Mouse (Mus musculus) thymus, postnatal 4 days (tissue): ENCODE data around the gene Ddrgk1.

Source experiments
- DNase-seq: peaks from one replicate; pipeline ENCODE4 v3.0.0; 2021

Gene Ddrgk1

DNA sequence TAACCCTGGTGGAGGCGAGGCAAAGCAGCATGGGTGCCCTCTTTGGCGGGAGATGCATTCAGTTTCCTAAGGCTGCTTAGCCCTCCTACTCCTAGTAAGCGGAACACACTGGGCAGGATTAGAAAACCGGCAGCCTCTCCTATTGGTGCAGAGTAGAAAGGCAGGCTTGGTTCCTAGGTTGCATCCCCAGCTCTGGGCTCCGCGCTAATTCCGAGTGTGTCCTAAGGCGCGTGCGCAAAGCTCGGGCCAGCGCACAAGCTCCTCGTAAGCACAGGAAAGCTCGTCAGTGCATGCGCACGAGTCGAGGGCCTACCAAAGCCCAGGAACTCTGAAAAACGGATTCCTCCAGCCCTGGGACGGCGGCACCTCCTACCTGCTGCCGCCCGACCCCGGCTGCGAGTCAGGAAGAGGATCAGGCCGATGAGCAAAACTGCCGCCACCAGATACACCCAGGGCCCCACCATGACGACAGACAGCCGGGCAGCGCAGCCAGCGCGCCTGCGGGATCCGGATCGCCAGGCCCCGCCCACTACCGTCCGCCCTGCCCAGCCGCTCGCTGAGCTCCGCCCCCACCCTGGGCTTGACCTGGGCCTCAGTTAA lies at the start of gene Ddrgk1:
TSS of gene Ddrgk1 (minus strand) at position 558 of the 600 bp plus-strand sequence.
- peak; percentile 90 for DNase-seq

- no peak for DNase-seq
These were observed 42.6 kb upstream of the Ddrgk1 start for GRCm38 (mm10) chr2:130707057-130707456.

DNA sequence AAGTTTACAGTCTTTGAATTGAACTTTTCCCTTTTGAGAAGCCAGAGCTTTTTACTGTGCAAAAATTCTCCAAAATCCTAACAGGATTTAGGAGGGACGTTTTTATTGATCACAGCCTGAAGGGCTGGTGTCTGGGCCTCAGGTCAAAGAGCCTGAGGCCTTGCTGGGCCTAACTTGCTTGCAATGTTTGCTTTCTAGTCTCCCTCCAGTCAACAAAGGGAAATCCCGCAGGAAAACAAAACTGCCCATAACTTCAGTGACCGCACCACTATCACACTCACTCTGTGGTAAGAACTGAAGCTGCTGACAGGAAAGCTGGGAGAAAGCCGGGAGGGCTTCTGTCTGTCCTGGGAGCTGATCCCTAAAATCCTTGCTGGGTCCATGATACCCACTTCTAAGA lies 42.1 kb upstream of the Ddrgk1 start:
- no peak for DNase-seq

DNA sequence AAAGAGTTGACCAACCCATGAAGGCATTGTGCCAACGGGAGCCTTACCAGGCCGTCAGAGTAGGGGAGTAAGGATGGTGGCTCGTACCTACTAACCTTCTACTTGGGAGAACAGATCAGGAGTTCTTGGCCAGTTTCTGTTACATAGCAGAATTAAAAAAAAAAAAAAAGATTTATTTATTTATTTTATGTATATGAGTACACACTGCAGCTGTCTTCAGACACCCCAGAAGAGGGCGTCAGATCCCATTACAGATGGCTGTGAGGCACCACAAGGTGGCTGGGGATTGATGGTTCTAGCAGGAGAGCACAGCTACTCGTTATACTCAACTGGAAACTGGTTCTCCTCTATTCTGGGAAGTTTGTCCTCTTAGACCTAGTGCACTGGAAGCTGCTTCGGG lies 40.7 kb upstream of the Ddrgk1 start:
- DNase-seq: no peak

GRCm38 (mm10) chr2:130704040-130705001 lies 39.9 kb upstream of the Ddrgk1 start:
- DNase-seq: no peak

- no peak for DNase-seq
These were observed 33.4 kb upstream of the Ddrgk1 start for GRCm38 (mm10) chr2:130697821-130698266.

DNA sequence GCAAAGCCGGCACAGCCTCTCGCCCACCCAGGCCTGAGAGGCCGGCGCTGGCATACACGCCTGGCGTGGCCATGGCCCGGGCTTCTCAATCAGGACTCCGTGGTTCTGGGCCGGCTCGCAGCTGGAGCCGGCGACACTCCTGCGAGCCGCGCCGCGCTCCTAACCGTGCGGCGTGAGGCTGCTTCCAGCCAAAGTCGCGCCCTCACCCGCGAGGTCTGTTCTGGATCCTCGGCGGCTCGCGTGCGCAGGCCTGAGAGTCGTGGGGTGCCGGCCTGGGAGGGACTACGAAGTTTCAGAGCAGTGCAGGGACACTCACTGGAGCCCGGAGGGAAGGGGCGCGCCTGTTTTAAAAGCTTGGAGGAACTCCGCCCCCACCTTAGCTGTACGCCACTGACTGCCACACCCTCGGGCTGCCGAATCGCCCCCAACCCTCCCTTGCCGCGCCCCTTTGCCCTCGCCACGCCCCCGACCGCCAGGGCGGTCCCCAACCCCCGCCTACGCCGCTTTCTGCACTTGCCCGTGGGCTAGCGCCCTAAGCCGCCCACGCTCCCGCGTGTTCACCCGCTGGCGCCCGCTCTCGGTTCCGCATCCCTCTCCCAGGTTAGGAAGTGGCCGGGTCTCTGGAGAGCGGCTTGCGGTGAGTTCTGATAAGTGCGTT lies 32.8 kb upstream of the Ddrgk1 start, which contains the start of gene Slc4a11:
TSS of gene Slc4a11 (minus strand) at position 367 of the 658 bp plus-strand sequence.
- peak; percentile 86 for DNase-seq

- DNase-seq: peak; percentile 38
These were observed 32.3 kb upstream of the Ddrgk1 start for GRCm38 (mm10) chr2:130696700-130697152.

- no peak for DNase-seq
These were observed 29.1 kb upstream of the Ddrgk1 start for GRCm38 (mm10) chr2:130693563-130693962.

DNA sequence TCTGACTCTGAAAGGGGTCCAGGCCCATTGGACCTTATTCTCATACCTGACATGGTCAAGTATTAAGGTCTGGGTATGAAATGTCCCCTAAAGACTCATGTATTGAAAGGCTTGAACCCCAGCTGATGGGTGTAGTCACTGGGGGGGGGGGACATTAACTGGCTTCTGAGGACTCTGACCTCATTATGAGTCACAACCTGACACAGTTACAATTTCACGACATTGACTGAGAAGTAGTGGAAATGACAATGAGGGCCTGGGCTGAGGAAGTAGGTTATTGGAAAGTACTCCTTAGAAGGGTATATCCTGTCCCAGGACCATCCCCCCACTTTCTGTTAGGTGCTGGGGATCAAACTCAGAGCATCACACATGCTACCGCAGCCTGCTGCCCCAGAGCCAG lies 24.6 kb upstream of the Ddrgk1 start:
- DNase-seq: no peak

DNA sequence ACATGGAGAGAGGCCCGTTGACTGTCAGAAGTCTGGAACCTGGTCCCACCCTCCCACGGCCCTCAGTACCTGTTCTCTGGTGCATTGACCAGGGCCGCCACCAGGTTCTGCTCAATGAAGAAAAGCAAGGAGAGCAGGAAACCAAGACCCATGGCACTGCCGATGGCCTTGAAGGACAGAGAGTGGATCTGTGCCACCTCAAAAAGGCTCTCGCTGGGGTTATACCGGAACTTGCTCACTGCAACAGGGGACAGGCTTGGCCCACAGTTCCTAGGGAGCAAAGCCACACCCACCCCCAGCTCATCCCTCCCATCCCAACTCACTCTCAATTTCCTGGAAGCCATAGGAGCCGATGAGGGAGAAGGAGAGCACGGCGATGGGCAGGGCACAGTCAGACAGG lies 21.0 kb upstream of the Ddrgk1 start:
- no peak for DNase-seq

DNA sequence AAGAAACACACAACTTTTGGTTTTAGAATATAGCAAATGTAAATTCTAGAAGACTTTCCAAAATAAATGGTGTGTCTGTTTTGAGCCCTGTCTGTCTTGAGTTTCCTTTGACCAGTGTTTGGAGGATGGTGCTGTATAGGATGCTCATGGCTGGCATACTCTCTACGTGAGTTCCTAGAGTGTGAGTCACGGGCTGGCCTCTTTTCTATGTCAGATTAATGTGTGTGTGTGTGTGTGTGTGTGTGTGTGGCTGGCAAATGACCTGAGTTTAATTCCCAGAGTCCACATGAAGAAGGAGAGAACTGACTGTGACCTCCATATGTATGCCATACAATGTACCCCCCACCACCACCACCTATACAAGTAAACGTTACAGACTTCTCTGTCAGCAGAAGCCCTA lies 17.1 kb upstream of the Ddrgk1 start:
- no peak for DNase-seq

DNA sequence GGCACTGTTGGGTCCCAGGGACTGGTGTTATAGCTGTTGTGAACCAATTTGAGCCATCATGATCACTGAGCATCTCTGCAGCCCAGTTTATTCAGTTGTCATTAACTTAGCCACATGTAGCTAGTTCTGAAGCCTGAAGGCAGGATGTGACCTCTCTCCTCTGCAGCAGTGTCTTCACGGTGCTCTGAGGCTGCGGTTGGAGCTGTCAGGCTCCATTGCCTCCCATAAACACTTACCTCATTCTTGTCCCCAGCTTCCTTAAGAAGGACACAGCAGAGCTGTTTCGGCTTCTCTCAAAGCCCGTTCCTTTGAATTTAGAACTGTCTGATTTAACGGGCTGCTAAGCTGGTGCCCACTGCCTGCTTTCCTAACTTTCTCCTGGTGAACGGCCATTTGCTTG lies 15.4 kb upstream of the Ddrgk1 start:
- no peak for DNase-seq

- DNase-seq: no peak
These were observed 14.7 kb upstream of the Ddrgk1 start for GRCm38 (mm10) chr2:130679154-130679553.

DNA sequence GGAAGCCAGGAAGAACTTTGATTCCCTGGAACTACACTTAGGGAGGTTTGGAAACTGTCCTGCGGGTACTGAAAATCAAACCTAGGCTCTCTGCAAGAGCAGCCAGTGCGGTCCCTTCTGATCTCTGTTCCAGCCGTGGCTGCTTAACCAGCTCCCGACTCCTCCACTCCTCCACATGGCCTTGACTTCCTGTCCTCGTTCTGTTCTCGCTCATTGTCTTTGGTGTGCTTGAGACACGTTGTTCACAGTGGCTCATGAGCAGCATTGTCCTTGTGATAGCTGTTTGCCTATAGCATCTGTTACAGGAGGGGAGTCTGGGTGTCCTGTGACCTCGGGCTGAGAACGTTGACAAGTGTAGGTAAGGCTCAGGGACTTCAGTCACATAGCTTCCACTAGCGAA lies 12.8 kb upstream of the Ddrgk1 start:
- DNase-seq: no peak

DNA sequence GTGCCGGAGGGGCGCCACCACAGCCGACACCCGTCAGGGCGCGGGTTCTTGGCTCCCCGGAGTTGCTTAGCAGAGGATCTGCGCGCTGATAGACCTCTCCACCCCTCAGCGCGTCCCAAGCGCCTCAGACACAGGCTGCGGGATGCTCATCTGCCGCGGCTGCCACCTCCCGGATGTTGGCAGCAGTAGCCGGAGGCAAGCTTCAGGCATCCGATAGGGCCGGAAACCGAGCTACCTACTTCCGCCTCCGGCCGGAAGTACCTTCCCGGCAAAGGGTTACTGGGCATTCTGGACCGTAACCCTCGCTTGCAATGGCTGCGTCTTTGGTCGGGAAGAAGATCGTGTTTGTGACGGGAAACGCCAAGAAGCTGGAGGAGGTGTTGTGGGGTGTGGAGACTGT lies 3.1 kb upstream of the Ddrgk1 start, which contains the start of gene Itpa:
TSS of gene Itpa (plus strand) at position 52 of the 400 bp plus-strand sequence.
- DNase-seq: peak; percentile 88

DNA sequence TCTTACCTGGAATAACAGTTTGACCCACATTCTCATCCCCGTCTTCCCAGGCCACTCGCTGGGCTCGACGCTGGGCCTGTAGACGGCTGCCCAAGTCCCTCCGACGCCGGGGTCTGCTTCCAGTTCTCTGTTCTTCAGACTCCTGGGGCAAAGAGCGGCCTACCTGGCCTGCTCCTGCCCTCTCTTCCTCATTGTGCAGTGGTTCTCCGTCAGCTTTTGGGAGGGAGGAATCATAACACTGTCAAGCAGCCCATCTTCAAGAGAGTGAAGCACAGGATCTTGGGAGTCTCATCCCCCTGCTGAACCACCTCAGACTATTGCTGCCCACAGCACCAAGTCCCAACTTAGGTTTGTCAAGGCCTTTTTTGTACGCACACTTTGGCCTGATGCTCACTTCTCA lies 1.1 kb downstream of the Ddrgk1 start:
- no peak for DNase-seq

GRCm38 (mm10) chr2:130658530-130658929 lies 5.9 kb downstream of the Ddrgk1 start:
- no peak for DNase-seq

DNA sequence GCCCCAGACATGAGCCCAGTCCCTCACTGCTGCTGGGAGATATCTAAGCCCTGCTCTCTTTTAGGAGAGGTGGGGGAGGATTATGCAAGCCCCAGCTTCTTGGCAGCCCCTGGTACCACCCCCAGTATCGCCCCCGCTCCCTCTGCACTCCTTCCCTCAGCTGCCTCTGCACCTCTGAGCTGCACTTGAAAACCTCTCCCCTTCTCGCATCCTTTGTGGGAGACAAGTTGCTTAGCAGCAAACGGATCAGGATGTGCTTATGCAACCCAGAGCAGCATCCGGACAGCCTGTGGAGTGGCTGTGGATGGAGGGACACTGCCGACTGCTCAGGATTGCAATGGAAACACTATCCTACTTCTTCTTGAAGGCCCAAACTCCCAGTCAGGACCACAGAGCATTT lies 6.9 kb downstream of the Ddrgk1 start:
- no peak for DNase-seq

DNA sequence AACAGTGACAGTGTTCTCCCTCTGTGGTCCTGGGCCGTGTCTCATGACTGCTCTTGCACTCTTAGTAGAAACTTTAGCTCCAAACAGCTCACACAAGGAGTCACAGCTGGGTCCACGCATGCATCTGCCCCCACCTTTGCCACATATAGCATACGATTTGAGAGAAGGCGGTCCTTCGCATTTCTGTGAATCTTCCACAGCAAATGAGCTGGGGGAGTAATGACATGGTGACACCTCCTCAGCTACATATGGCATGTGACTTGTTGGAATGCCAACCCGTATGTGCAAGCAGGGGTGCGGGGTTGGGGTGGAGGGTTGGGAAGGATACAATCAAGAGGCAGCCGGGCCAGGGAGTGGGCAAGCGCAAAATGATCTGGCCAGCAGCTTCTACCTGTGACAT lies 7.9 kb downstream of the Ddrgk1 start:
- no peak for DNase-seq

- no peak for DNase-seq
These were observed 8.7 kb downstream of the Ddrgk1 start for GRCm38 (mm10) chr2:130655660-130656339.

GRCm38 (mm10) chr2:130653760-130654159 lies 10.7 kb downstream of the Ddrgk1 start:
- no peak for DNase-seq

GRCm38 (mm10) chr2:130653303-130653702 lies 11.2 kb downstream of the Ddrgk1 start:
- no peak for DNase-seq
